Mouse (Mus musculus): Measurements from ENCODE around the gene Pank4. TPM values are rescaled to one million over a fixed set of nuclear protein-coding genes. Genes with fewer than 3 reads are reported as not detected.

Pank4 gene
- polyA plus RNA-seq, 1 experiment, result not detected

- H3K4me3 ChIP-seq (ENCODE audit: insufficient read depth, low read depth, low read length), result no peak overlapping the region
- no peak overlapping the region for H3K27ac ChIP-seq (ENCODE audit: insufficient read depth, low read depth, low read length)
- WGBS, result 4% methylated on average over 16 of the region's 16 CpGs
- TF ChIP-seq CTCF (IDR thresholded peaks at IDR 0.05; ENCODE audit: insufficient read depth, low read depth, low read length) (no peak), POLR2A (IDR thresholded peaks at IDR 0.05; ENCODE audit: insufficient read depth, low read depth, low read length) (no peak)
- H3K4me1 ChIP-seq (ENCODE audit: control insufficient read depth, insufficient read depth, low read length), result peaks cover 19% of the 10 kb centered on the region
Measured at GRCm38 (mm10) chr4:154949589-154949982, 14.3 kb upstream of the Pank4 start.

GRCm38 (mm10) chr4:154952461-154953241, 11.3 kb upstream of the Pank4 start:
- Histone ChIP-seq H3K27ac (ENCODE audit: insufficient read depth, low read depth, low read length) (no peak overlapping the region), H3K4me3 (ENCODE audit: insufficient read depth, low read depth, low read length) (no peak overlapping the region), H3K4me1 (ENCODE audit: control insufficient read depth, insufficient read depth, low read length) (peaks cover 8% of the 10 kb centered on the region; the same call in 1 of the 2 replicates)
- TF ChIP-seq POLR2A (IDR thresholded peaks at IDR 0.05; ENCODE audit: insufficient read depth, low read depth, low read length), result no peak
- TF ChIP-seq CTCF (IDR thresholded peaks at IDR 0.05; ENCODE audit: insufficient read depth, low read depth, low read length), result no peak
- WGBS, result 5% methylated on average over 26 of the region's 26 CpGs

GRCm38 (mm10) chr4:154956604-154957003, 7.3 kb upstream of the Pank4 start:
- WGBS, result 85% methylated on average over 9 of the region's 9 CpGs
- Histone ChIP-seq H3K4me1 (ENCODE audit: control insufficient read depth, insufficient read depth, low read length) (peaks cover 35% of the 10 kb centered on the region), H3K4me3 (ENCODE audit: insufficient read depth, low read depth, low read length) (no peak overlapping the region), H3K27ac (ENCODE audit: insufficient read depth, low read depth, low read length) (no peak overlapping the region)
- no peak for TF ChIP-seq POLR2A (IDR thresholded peaks at IDR 0.05; ENCODE audit: insufficient read depth, low read depth, low read length)
- no peak for TF ChIP-seq CTCF (IDR thresholded peaks at IDR 0.05; ENCODE audit: insufficient read depth, low read depth, low read length)

GRCm38 (mm10) chr4:154957289-154957993, 6.5 kb upstream of the Pank4 start:
- TF ChIP-seq POLR2A (IDR thresholded peaks at IDR 0.05; ENCODE audit: insufficient read depth, low read depth, low read length) (no peak), CTCF (IDR thresholded peaks at IDR 0.05; ENCODE audit: insufficient read depth, low read depth, low read length) (no peak)
- 75% methylated on average over 13 of the region's 13 CpGs for WGBS
- H3K4me1 ChIP-seq (ENCODE audit: control insufficient read depth, insufficient read depth, low read length), result peaks cover 43% of the 10 kb centered on the region
- H3K27ac ChIP-seq (ENCODE audit: insufficient read depth, low read depth, low read length), result no peak overlapping the region
- no peak overlapping the region for H3K4me3 ChIP-seq (ENCODE audit: insufficient read depth, low read depth, low read length)

GRCm38 (mm10) chr4:154958171-154958570, 5.8 kb upstream of the Pank4 start:
- H3K4me3 ChIP-seq (ENCODE audit: insufficient read depth, low read depth, low read length), result no peak overlapping the region
- no peak overlapping the region for H3K27ac ChIP-seq (ENCODE audit: insufficient read depth, low read depth, low read length)
- no peak for TF ChIP-seq POLR2A (IDR thresholded peaks at IDR 0.05; ENCODE audit: insufficient read depth, low read depth, low read length)
- TF ChIP-seq CTCF (IDR thresholded peaks at IDR 0.05; ENCODE audit: insufficient read depth, low read depth, low read length), result no peak
- WGBS, result 6% methylated on average over 15 of the region's 15 CpGs
- peaks cover 42% of the 10 kb centered on the region for H3K4me1 ChIP-seq (ENCODE audit: control insufficient read depth, insufficient read depth, low read length)

- no peak for TF ChIP-seq CTCF (IDR thresholded peaks at IDR 0.05; ENCODE audit: insufficient read depth, low read depth, low read length)
- TF ChIP-seq POLR2A (IDR thresholded peaks at IDR 0.05; ENCODE audit: insufficient read depth, low read depth, low read length), result no peak
- WGBS, result 39% methylated on average over 8 of the region's 8 CpGs
- no peak overlapping the region for H3K4me3 ChIP-seq (ENCODE audit: insufficient read depth, low read depth, low read length)
- peaks cover 44% of the 10 kb centered on the region for H3K4me1 ChIP-seq (ENCODE audit: control insufficient read depth, insufficient read depth, low read length)
- H3K27ac ChIP-seq (ENCODE audit: insufficient read depth, low read depth, low read length), result no peak overlapping the region
Measured at GRCm38 (mm10) chr4:154958621-154959020, 5.3 kb upstream of the Pank4 start.

- no peak overlapping the region for H3K27ac ChIP-seq (ENCODE audit: insufficient read depth, low read depth, low read length)
- H3K4me1 ChIP-seq (ENCODE audit: control insufficient read depth, insufficient read depth, low read length), result peaks cover 44% of the 10 kb centered on the region
- TF ChIP-seq CTCF (IDR thresholded peaks at IDR 0.05; ENCODE audit: insufficient read depth, low read depth, low read length), result no peak
- peak overlapping the region; percentile 69 for H3K4me3 ChIP-seq (ENCODE audit: insufficient read depth, low read depth, low read length)
- 28% methylated on average over 20 of the region's 20 CpGs for WGBS
Measured at GRCm38 (mm10) chr4:154960021-154960689, 3.8 kb upstream of the Pank4 start.

DNA sequence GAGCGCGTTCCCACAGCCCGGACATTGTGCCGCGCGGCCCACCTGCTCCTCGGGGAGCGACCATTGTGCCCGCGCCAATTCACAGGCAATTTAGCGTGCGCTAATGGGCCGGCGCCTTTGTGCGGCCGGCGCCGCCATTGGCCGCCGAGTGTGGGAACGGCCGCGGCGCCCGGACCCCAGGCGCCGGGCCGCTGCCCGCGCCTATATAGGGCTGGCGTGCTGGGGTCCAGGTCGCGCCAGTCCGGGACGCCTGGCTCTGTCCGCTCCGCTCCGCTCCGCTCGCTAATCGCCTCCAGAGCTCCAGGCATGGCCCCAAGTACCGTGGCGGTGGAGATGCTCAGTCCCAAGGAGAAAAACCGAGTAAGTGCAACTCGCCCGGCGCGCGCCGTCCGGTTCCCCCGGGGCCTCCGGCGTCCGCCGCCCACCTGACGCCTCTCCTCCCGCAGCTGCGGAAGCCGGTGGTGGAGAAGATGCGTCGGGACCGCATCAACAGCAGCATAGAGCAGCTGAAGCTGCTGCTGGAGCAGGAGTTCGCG, 3.2 kb upstream of the Pank4 start, which contains the start of gene Hes5:
TSS of gene Hes5 (plus strand) at position 234 of the 536 bp plus-strand sequence.
- H3K4me1 ChIP-seq (ENCODE audit: control insufficient read depth, insufficient read depth, low read length), result peaks cover 46% of the 10 kb centered on the region
- no peak for TF ChIP-seq CTCF (IDR thresholded peaks at IDR 0.05; ENCODE audit: insufficient read depth, low read depth, low read length)
- TF ChIP-seq POLR2A (IDR thresholded peaks at IDR 0.05; ENCODE audit: insufficient read depth, low read depth, low read length), result peak; percentile 62; the same call in 1 of the 2 replicates
- under 1% methylated on average over 65 of the region's 65 CpGs for WGBS
- peak within 1 kb of the TSS; percentile 71 for H3K27ac ChIP-seq (ENCODE audit: insufficient read depth, low read depth, low read length)
- H3K4me3 ChIP-seq (ENCODE audit: insufficient read depth, low read depth, low read length), result peak within 1 kb of the TSS; percentile 69

Data from olfactory bulb, adult 2 months (tissue).